Mouse (Mus musculus) ovary, adult 10 weeks (tissue): ENCODE data around the gene Dcaf12l2. TPM values are rescaled to one million over a fixed set of nuclear protein-coding genes. Genes with fewer than 3 reads are reported as not detected.

Experiments
- polyA plus RNA-seq: library from polyadenylated mRNA; stranded (reverse); fragments of 350-450 nt; fragmentation: Illumina TruSeq; extraction: RNeasy Lipid Tissue Mini Kit (QIAGEN cat#74804); gene quantifications from one replicate; pipeline ENCODE4 v1.2.3, GENCODE M21; 2014

Dcaf12l2 gene
- 1.5 TPM for polyA plus RNA-seq

GRCm38 (mm10) chrX:44367646-44368521, at the start of gene Dcaf12l2:
TSS of gene Dcaf12l2 (minus strand) at chrX:44368342.

